Mouse (Mus musculus) WW6 (cell line): ENCODE data around the gene B3galt2.
A peak's percentile ranks its signal among the peaks of the same experiment; 100 is the strongest.

Experiments used
- DNase-seq: peaks from one replicate; pipeline ENCODE4 v3.0.0-alpha.2; 2013; ENCODE audit warnings: low read depth, low spot score

B3galt2 gene

GRCm38 (mm10) chr1:143702741-143703262, 62.3 kb downstream of the B3galt2 start, which contains the start of gene Cdc73:
TSS of gene Cdc73 (minus strand) at chr1:143702893.
- peak; percentile 56 for DNase-seq
